Mouse (Mus musculus) spleen, postnatal 10 days (tissue): ENCODE data around the gene Lrsam1.

ENCODE experiments used
- DNase-seq, 2 experiments: peaks; one replicate each; pipeline ENCODE4 v3.0.0; 2021 to 2022; ENCODE audit warnings: low spot score in 2 of 2

Gene Lrsam1

DNA sequence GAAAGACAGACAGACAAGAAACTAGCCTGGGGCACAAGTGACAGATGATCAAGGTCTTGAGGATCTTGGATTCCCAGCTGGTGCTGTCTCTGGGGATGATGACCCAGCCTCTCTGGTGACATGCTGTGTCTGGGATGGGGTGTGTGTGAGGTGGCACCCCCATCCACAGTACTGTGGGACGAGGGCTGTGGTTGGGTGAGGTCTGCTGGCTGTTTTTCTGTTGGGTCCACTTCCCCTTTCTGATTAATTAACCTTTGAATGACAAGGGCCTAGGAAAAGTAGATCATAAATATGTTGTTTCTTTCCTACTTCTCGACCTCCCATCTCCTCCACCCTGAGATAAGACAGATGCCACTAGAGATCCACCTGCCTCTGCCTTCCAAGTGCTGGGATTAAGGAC is 67.3 kb downstream of the Lrsam1 start:
- DNase-seq, result peak in 1 of 2 experiments; percentile 42

DNA sequence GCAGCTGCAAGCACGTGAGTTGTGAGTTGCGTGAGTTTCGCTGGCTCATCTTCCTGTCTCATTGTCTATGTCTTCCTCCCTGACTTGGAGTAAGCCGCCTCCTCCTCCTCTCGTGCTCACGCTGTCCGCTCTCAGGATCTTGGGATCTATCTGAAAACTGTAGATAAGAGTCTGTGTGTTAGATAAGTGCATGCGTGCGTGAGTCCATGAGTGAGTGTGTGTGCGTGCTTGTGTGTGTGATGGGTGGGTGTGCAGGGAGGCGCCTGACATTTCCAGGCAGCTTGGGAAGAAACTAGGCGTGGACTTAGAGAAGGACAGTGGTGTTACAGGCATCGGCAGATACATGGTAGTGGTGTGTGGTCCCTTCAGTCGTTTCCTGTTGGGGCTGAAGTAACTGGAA is 68.9 kb downstream of the Lrsam1 start:
- no peak for DNase-seq

DNA sequence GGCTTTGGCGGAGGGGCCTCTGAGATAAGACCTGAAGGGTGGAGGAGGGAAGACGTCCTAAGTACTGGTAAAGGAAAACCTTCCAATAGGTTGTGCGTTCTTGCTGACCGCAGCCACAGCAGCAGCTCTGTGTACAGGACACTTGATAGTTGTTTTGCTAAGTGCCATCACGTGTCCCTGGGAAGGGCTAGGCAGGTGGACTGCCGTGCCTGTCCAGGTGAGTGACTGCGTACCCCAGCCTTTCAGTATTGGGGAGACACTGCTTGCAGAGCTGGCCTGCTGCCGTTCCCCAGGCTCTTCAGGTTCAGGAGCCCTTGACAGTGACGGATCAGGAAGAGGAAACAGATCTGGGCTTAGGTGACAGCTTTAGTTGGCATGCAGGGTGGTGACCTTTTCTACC is 70.1 kb downstream of the Lrsam1 start:
- DNase-seq, result no peak

DNA sequence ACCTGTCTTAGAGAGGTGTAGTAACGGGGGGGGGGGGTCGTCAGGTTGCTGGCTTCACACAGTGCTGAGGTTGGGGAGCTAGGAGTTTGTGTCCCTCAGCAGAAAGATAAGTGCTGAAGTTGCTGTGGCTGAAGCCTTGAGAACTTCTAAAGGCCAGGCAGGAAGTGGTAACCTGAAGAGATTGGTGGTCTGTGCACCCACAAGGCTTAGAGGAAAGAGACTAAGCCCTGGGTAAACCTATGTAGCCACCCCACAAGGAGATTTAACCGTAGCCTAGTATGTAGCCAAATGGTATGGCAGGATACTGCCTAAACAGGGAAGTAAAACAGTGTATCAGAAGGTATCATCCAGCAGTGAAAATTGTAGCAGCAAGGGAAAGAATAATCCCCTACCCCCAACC is 71.1 kb downstream of the Lrsam1 start:
- no peak for DNase-seq

DNA sequence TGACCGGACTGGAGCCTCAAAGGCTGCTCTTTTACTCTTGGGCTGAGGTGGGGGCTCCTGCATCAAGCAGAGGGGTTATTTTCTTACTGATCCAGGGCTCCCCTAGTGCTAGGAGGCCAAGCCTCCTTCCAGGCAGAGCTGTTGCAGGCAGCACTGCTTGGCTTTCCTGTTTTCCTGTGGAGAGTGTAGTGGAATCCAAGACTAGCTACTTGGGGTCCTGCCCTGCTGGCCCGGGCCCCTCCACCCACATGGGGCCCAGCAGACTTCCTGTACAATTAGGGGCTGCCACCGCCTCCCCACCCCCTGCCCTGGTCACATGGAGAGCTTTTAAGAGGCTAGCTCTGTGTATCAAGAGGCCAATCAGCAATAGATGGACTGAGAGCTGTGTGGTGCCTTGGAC is 72.9 kb downstream of the Lrsam1 start:
- DNase-seq, result no peak

DNA sequence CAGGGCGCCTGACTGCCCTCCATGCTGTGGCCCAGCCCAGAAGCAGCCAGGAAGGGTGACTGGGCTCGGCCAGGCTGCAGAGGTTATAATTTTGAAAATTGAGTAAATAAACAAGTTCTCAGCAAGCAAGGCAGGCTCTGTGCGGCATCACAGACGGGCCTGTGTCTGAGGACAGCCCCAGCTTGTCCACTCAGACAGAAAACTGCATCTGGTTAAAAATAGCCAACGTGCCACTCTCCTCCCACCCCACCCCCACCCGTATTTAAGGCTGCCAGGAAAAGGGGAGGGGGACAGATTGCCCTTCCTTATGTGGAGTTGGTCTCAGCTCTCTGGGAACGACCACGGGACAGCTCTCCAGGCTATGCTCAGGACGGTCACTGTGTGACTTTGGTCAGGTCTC is 73.4 kb downstream of the Lrsam1 start:
- DNase-seq, result no peak

DNA sequence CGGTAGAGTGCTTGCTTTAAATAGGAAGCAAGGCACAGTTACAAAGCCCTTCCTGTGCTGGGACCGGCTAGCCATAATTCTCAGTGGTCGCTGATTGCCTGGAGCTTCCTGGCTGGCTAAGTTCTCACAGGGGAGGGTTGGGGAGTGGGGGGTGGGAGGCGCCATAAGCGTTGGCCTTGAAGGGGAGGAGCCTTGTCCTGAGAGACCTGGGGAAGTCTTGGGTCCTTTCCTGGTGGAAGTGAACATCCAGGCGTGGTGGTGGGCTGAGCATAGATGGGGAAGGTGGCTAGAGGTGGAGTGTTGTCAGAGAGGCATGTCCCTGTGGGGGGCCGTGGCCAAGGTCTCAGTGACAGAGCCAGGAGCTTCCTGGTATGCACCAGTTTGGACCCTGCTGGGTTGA is 76.7 kb downstream of the Lrsam1 start:
- no peak for DNase-seq

DNA sequence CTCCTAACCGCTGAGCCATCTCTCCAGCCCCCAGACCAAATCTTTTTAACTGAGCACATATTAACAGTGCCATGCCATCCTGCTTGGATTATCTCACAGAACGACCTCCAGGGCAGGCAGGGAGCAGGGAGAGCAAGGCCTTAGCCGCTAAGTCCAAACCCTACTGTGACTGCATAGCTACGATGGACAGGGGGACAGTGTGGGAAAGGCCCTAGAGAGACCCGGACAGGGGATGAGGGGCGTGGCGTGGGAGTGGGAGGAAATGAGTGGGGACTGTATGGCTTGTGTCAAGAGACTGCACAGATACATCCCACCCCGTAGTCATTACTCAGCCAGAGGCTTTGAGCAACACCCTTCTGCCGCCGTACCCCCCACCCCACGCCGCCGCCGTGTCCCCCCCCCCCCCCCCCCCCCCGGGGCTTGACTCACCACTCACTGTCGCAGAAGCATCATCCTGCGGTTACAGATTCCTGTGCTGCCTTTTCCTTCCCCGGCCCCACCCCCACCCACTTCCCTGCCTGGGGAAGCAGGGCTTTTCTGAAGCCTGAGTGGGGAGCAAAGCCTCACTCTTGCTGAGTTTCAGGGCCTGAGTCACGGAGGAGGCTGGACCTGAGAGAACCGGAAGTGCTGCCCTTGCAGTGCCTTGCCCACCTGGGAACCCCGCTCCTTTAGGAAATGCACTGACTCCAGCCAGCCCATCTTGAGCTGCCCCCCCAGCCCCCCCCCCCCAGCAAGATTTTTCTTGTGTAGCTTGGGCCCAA is 79.0 kb downstream of the Lrsam1 start:
- no peak for DNase-seq

DNA sequence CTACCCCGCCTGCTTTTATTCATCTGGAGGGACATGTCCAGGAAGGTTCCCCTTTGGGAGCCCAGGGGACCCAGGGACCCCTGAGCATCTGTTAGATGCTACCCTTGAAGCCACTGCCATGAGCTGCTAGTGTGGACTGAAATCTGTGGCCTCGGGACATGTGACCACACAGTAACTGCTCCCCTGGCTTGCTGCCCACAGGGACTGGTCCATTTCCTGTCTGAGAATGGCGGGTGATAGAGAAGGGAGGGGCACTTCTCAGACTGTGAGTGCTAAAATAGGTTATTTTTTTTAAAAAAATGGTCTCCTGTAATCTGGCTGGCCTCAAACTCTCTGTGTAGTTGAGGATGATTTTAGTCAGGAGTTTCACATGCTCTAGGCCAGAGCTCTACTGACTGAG is 79.7 kb downstream of the Lrsam1 start:
- peak in 1 of 2 experiments; percentile 67 for DNase-seq

DNA sequence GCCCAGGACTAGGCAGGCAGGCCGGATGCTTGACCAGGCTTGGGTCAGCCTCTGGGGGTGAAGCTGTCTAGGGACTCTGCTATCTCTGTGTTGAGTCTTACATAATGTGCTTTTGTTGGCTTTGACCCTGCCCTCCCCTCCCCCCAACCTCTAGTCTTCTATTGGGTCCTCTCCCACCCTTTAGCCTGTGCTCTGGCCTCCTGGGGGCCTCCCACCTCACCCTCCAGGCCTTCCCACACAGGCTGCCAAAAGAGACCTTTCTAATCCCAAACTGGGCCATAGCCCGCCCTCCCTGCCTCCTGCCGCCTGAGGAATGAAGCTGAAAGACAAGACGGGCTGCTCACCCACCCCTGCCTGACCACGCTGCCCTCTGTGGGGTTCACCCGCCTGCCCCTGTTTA is 80.4 kb downstream of the Lrsam1 start:
- no peak for DNase-seq

DNA sequence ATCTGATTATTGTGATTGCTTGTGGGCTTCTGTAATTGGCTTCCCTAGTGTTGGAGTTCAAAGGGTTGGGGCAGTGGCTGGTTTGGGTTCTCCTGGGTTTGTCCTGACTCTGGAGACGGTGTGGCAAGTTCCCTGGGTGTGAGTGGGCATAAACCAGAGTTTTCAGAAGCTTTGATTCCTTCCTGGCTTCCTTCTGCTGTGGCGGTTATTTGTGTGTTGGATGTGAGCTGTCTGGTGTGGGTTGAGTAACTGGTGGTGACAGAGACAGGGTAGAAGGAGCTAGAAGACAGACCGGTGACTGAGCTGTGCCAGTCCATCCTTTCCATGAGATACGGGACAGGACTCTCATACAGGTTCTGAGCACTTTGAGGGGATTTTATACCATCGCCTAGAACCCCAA is 81.8 kb downstream of the Lrsam1 start:
- DNase-seq, result no peak

DNA sequence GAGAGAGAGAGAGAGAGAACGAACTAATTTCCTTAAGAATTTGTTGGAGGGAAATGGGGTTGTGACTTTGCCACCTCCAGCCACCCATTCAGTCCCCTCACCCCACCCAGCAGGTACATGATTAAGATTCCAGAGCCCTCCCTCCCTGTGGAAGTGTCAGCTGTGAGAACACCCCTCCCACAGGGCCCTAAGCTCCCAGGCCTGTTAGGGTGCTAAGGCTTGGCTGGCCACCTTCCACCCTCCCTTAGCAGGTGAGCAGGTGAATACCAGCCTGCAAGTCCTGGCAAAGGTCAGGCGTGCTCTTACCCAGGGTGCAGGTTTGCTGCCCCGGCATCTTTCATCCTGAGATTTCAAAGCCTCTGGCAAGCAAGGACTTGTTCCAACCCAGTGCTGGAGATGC is 83.0 kb downstream of the Lrsam1 start:
- no peak for DNase-seq

DNA sequence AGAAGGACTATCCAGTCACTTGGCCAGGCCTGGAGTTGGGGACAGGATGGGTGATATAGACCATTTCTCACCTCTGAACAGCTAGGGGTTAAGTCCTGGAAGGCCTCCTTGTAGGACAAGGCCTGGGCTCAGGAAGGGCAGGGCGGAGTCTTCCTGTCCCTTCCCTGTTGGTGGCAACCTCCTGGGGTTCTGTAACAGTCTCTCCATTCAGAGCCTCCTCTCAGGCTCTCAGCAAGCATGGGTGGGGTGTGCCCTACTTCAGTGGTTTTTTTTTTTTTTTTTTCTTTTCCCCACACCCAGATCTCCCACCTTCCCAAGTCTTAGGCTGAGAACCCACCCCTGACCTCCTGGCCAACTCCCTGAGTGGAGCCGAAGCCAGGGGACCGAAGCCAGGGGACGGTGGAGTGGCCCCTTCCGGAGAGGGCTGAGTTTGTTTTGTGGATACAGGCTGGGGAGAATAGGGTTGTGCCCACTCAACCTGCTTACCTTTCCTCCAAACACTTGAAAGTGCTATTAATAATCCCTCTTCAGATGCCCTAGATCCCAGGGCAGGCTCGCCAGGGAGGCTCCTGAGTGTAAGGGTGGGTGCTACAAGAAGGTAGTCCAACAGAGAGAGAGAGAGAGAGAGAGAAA is 83.5 kb downstream of the Lrsam1 start:
- no peak for DNase-seq

DNA sequence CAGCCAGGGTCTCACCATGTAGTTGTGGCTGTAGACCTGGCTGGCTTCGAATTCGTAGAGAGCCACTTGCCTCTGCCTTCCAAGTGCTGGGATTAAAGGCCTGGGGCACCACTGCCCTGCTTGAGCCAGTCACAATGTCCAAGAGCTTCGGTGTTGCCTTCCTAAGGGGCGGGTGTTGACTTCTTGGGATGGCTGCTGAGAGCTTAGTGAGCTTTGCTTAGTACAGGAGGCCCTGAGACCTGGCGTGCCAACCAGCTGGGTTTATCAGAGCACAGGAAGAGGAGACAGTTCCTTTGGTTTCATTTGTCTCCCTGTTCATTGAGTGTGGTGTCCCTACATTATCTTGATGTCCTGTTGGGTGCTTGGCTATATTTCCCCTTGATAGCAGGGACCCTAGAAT is 84.1 kb downstream of the Lrsam1 start:
- no peak for DNase-seq

DNA sequence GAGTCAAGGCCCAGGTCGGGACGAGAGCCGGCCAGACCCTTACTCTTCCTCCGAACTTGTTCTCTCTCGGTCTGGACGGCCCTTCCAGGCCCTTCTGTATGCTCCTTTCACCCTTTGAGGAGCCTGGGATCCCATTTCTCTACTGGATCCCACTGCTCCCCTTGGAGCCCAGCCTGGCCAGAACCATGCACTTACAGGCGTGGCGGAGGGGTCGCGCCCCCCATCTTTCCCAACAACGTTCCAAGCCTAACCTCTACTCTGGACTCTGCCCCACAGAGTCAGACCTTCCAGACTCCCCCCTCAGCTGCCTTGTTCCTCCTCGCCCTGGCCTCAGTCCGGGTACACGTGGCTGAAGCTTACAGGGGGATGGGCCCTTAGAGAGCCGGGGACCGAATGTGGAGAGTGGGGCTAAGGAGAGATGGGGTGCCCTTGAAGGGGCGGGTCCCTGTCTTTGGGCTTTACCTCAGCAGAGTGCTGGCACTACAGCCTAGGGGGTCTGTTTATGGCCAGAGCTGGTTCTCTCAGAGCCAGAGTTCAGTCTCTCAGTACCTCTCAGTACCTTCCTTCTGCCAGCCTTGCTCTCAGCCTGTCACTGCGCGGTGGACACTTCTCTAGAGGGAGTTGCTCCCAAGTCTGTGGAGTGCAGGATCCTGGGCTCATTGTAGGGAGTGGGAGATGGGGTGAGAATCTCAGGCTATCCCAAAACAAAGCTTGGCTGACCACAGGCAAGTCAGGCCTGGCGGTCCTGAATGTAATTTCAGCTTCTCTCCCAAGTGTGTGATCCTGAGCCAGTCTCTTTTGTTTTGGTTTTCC is 84.7 kb downstream of the Lrsam1 start:
- DNase-seq, result no peak

DNA sequence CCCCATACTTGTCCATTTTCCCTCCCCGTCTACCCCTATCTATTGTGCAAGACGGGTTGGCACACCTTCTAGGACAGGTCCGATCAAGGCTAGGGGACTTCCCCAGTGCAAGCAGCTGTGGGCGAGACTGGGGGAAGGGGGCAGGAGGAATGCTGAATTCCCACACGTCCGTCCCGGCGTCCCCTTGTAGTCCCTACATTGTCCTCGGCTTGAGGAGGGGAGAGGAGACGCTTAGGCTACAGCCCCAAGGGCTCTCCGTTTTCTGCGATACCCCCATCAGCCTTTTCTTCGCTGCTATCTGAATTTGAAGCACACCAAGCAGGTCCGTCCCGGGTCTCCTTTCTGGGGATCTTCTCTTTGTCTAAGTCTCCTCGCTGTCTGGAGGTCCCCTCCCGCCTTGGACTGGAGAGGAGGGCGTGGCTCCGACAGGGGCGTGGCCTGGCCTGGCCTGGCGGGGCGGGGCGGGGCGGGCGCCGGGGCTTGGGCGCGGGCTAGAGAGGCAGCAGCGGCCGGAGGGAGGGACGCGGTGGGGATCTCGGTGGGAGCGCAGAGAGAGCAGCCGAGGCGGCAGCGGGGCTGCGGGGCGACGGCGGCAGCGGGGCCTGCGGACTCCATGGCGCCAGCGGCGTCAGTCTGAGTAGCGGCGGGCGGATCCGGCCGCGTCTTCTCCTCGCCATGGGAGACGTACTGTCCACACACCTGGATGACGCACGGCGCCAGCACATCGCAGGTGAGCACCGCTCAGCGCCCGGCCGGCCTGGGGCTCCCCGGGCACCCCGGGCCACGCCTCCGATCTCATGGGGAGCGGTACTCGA is 85.5 kb downstream of the Lrsam1 start, which contains the start of gene Fam129b:
Fam129b (plus strand) TSS at position 440 of the 815 bp plus-strand sequence.
- peak; percentile 72 to 85 for DNase-seq
